Mouse (Mus musculus) heart, adult 2 months (tissue): ENCODE results near the gene Tnni1.

Source experiments
- CTCF ChIP-seq: fragments of 200-600 bp; IDR thresholded peaks from 2 replicates; pipeline ENCODE4 v1.8.1; 2022; ENCODE audit warnings: antibody characterized with exemption, mild to moderate bottlenecking, moderate library complexity
- POLR2A ChIP-seq: fragments of 200-500 bp; IDR thresholded peaks from 2 replicates; pipeline ENCODE4 v1.6.1; 2011; ENCODE audit warnings: mild to moderate bottlenecking, low read depth, low read length, control low read depth; ENCODE audit not compliant: insufficient read depth

GRCm38 (mm10) chr1:135734225-135734937 is 44.9 kb upstream of the Tnni1 start:
- TF ChIP-seq CTCF (no peak), POLR2A (no peak)
